Mouse (Mus musculus) large intestine, adult 2 months (tissue): Measurements from ENCODE around the gene Atp6v1a. TPM values are rescaled to one million over a fixed set of nuclear protein-coding genes. Genes with fewer than 3 reads are reported as not detected.
A peak's percentile ranks its signal among the peaks of the same experiment; 100 is the strongest.

Source experiments
- DNase-seq: peaks from one replicate; pipeline ENCODE4 v3.0.0-alpha.2; 2012; ENCODE audit warnings: low read depth, low spot score
- WGBS: fragments of 180-500 bp; shearing (Covaris S2); methylation state at CpG from one replicate; pipeline ENCODE4 v1.1.7; 2018; 5-methylcytosine and 5-hydroxymethylcytosine counted together
- polyA plus RNA-seq: library from polyadenylated mRNA; depleted of rRNA; stranded (reverse); fragments of >200 nt; gene quantifications from 2 replicates; pipeline ENCODE4 v1.2.3, GENCODE M21; 2012; rRNA removed

Gene Atp6v1a
- 11.0 and 15.6 TPM in 2 replicates for polyA plus RNA-seq

GRCm38 (mm10) chr16:44139536-44140185 lies at the start of gene Atp6v1a, which contains the start of gene Naa50:
Atp6v1a (minus strand) TSS chr16:44139705.
Naa50 (plus strand) TSS chr16:44139830.
- peak; percentile 70 for DNase-seq
- WGBS, result 1% methylated on average over 71 of the region's 71 CpGs

- WGBS, result 83% methylated on average over 3 of the region's 3 CpGs
- DNase-seq, result no peak
Observed at GRCm38 (mm10) chr16:44188766-44189165, 49.3 kb upstream of the Atp6v1a start.

- WGBS, result 86% methylated on average over 4 of the region's 4 CpGs
- no peak for DNase-seq
Observed at GRCm38 (mm10) chr16:44187172-44187571, 47.7 kb upstream of the Atp6v1a start.

- no peak for DNase-seq
- WGBS, result 35% methylated on average over 3 of the region's 3 CpGs
Observed at GRCm38 (mm10) chr16:44184769-44185168, 45.3 kb upstream of the Atp6v1a start.

- DNase-seq, result no peak
- WGBS, result 57% methylated on average over 1 of the region's 1 CpGs
Observed at GRCm38 (mm10) chr16:44182597-44182996, 43.1 kb upstream of the Atp6v1a start.

GRCm38 (mm10) chr16:44178555-44178954 lies 39.0 kb upstream of the Atp6v1a start:
- WGBS, result 31% methylated on average over 1 of the region's 1 CpGs
- DNase-seq, result no peak

GRCm38 (mm10) chr16:44176511-44176910 lies 37.0 kb upstream of the Atp6v1a start:
- no peak for DNase-seq
- 95% methylated on average over 2 of the region's 2 CpGs for WGBS

- 17% methylated on average over 1 of the region's 1 CpGs for WGBS
- DNase-seq, result no peak
Observed at GRCm38 (mm10) chr16:44175001-44175400, 35.5 kb upstream of the Atp6v1a start.

GRCm38 (mm10) chr16:44173966-44174530 lies 34.5 kb upstream of the Atp6v1a start:
- DNase-seq, result no peak
- 2% methylated on average over 7 of the region's 7 CpGs for WGBS

- no peak for DNase-seq
- 1% methylated on average over 71 of the region's 77 CpGs for WGBS
Observed at GRCm38 (mm10) chr16:44173155-44173941, 33.8 kb upstream of the Atp6v1a start, which contains the start of gene Usf3. Usf3 (plus strand) TSS chr16:44173246.

- DNase-seq, result peak; percentile 95
- under 1% methylated on average over 26 of the region's 26 CpGs for WGBS
Observed at GRCm38 (mm10) chr16:44172297-44173154, 33.0 kb upstream of the Atp6v1a start.

- 30% methylated on average over 4 of the region's 4 CpGs for WGBS
- no peak for DNase-seq
Observed at GRCm38 (mm10) chr16:44168990-44169389, 29.5 kb upstream of the Atp6v1a start.

GRCm38 (mm10) chr16:44165182-44165581 lies 25.7 kb upstream of the Atp6v1a start:
- DNase-seq, result no peak
- 13% methylated on average over 3 of the region's 3 CpGs for WGBS

GRCm38 (mm10) chr16:44163831-44164230 lies 24.3 kb upstream of the Atp6v1a start:
- DNase-seq, result no peak
- 84% methylated on average over 2 of the region's 2 CpGs for WGBS

- WGBS, result 88% methylated on average over 7 of the region's 7 CpGs
- DNase-seq, result no peak
Observed at GRCm38 (mm10) chr16:44159325-44159724, 19.8 kb upstream of the Atp6v1a start.

- DNase-seq, result no peak
- 72% methylated on average over 6 of the region's 6 CpGs for WGBS
Observed at GRCm38 (mm10) chr16:44154497-44155057, 15.1 kb upstream of the Atp6v1a start.

GRCm38 (mm10) chr16:44149002-44149767 lies 9.7 kb upstream of the Atp6v1a start:
- no peak for DNase-seq
- WGBS, result 93% methylated on average over 1 of the region's 1 CpGs

- DNase-seq, result no peak
- 6% methylated on average over 6 of the region's 6 CpGs for WGBS
Observed at GRCm38 (mm10) chr16:44141483-44141882, 2.0 kb upstream of the Atp6v1a start.
